16 mouse cellular contexts compared by ENCODE assay signal in genomic region chr7:145176750-145177589, GRCm38 (mm10). TPM values are rescaled to one million over a fixed set of nuclear protein-coding genes. Genes with fewer than 3 reads are reported as not detected.
DNase-seq lines count a peak whose midpoint lies in the region; ATAC-seq and TF ChIP-seq lines count a peak whose summit lies in the region.
"Had no signal": no experiment of that assay in that cellular context is flagged by ENCODE, and none has a peak within 500 bp of the region (broad histone marks: within the 10 kb centered on the region; RNA-seq: fewer than 3 reads in every experiment).

No protein-coding gene starts in this region.

- H3K9me3 ChIP-seq in forebrain, embryonic 11.5 days (ENCODE audit: control insufficient read depth, low read length), result no peaks in the 10 kb centered on the region
- H3K9me3 ChIP-seq in forebrain, embryonic 13.5 days (replicated peaks), result no peaks in the 10 kb centered on the region
- H3K9me3 ChIP-seq in kidney, embryonic 15.5 days (replicated peaks), result no peaks in the 10 kb centered on the region
- no peaks in the 10 kb centered on the region for H3K9me3 ChIP-seq in ES-Bruce4 (replicated peaks; ENCODE audit: control insufficient read depth, insufficient read depth, low read length, poor library complexity, severe bottlenecking)
- no peaks in the 10 kb centered on the region for H3K9me3 ChIP-seq in hindbrain, embryonic 12.5 days (replicated peaks)
- H3K9me3 ChIP-seq: embryonic facial prominence, embryonic 15.5 days; heart, embryonic 12.5 days; liver, embryonic 12.5 days had no signal

- peak overlapping the region; percentile 50; the same call in 1 of the 2 replicates for H3K27ac ChIP-seq in forebrain, embryonic 11.5 days (ENCODE audit: low read depth, low read length)
- H3K27ac ChIP-seq in forebrain, embryonic 13.5 days, result no peak overlapping the region; the same call in 1 of the 2 replicates
- H3K27ac ChIP-seq in kidney, embryonic 15.5 days, result no peak overlapping the region
- no peak overlapping the region for H3K27ac ChIP-seq in ES-Bruce4 (ENCODE audit: insufficient read depth, low read length)
- H3K27ac ChIP-seq in hindbrain, embryonic 12.5 days, result peak overlapping the region; percentile 44; the same call in 1 of the 2 replicates
- H3K27ac ChIP-seq: embryonic facial prominence, embryonic 15.5 days; left cerebral cortex, adult 2 months; liver, embryonic 12.5 days had no signal

- TF ChIP-seq EP300 in ES-Bruce4 (IDR thresholded peaks at IDR 0.05; ENCODE audit: insufficient read depth, low read depth, low read length), result peak; percentile 85

- DNase-seq in forebrain, embryonic 11.5 days (ENCODE audit: low spot score), result no peak
- no peak for DNase-seq in kidney, adult 11 months
- no peak for DNase-seq in liver
- DNase-seq in cerebellum, adult 9-11 months, result no peak
- DNase-seq: adrenal gland, postnatal 14 days; lung, postnatal 36 days had no signal

- 0 out of 2 replicates have a peak, but pooled peaks have one; percentile 25 for ATAC-seq in forebrain, embryonic 11.5 days (replicated peaks; ENCODE audit: low FRiP score)
- no peak for ATAC-seq in forebrain, embryonic 13.5 days
- ATAC-seq in kidney, embryonic 15.5 days (replicated peaks; ENCODE audit: low FRiP score), result 0 out of 2 replicates have a peak, but pooled peaks have one; percentile 41
- 0 out of 2 replicates have a peak, but pooled peaks have one; percentile 23 for ATAC-seq in hindbrain, embryonic 12.5 days (ENCODE audit: low FRiP score)
- ATAC-seq: liver, embryonic 12.5 days; Patski had no signal

- peaks cover 26% of the 10 kb centered on the region for H3K4me1 ChIP-seq in forebrain, embryonic 11.5 days (replicated peaks; ENCODE audit: control insufficient read depth, insufficient read depth, low read length)
- H3K4me1 ChIP-seq in forebrain, embryonic 13.5 days, result peaks cover 52% of the 10 kb centered on the region
- peaks cover 27% of the 10 kb centered on the region for H3K4me1 ChIP-seq in kidney, embryonic 15.5 days
- peaks cover 7% of the 10 kb centered on the region for H3K4me1 ChIP-seq in ES-Bruce4 (ENCODE audit: control insufficient read depth, insufficient read depth, low read length)
- H3K4me1 ChIP-seq in hindbrain, embryonic 12.5 days, result peaks cover 34% of the 10 kb centered on the region
- H3K4me1 ChIP-seq: liver, embryonic 12.5 days had no signal

- TF ChIP-seq POLR2A in ES-Bruce4 (IDR thresholded peaks at IDR 0.05; ENCODE audit: insufficient read depth, low read length), result no peak

- no peak overlapping the region for H3K4me2 ChIP-seq in forebrain, embryonic 11.5 days (ENCODE audit: low read depth, low read length, severe bottlenecking)
- H3K4me2 ChIP-seq in forebrain, embryonic 13.5 days, result no peak overlapping the region
- no peak overlapping the region for H3K4me2 ChIP-seq in kidney, embryonic 15.5 days
- no peak overlapping the region for H3K4me2 ChIP-seq in hindbrain, embryonic 12.5 days (replicated peaks)
- H3K4me2 ChIP-seq: embryonic facial prominence, embryonic 15.5 days; heart, embryonic 12.5 days; liver, embryonic 12.5 days had no signal

- H3K9ac ChIP-seq in forebrain, embryonic 11.5 days (ENCODE audit: low read length), result peak overlapping the region; percentile 33
- H3K9ac ChIP-seq in forebrain, embryonic 13.5 days, result no peak overlapping the region
- H3K9ac ChIP-seq in kidney, embryonic 15.5 days, result no peak overlapping the region
- H3K9ac ChIP-seq in ES-Bruce4 (ENCODE audit: low read depth, poor library complexity, severe bottlenecking), result no peak overlapping the region
- H3K9ac ChIP-seq in hindbrain, embryonic 12.5 days, result 0 out of 2 replicates have a peak overlapping the region, but pooled peaks have one; percentile 8
- H3K9ac ChIP-seq: embryonic facial prominence, embryonic 15.5 days; heart, embryonic 12.5 days; liver, embryonic 12.5 days had no signal

- no peaks in the 10 kb centered on the region for H3K36me3 ChIP-seq in forebrain, embryonic 11.5 days (ENCODE audit: control insufficient read depth, insufficient read depth, low read length)
- no peaks in the 10 kb centered on the region for H3K36me3 ChIP-seq in forebrain, embryonic 13.5 days (ENCODE audit: poor library complexity, severe bottlenecking)
- no peaks in the 10 kb centered on the region for H3K36me3 ChIP-seq in kidney, embryonic 15.5 days
- H3K36me3 ChIP-seq in ES-Bruce4 (ENCODE audit: control insufficient read depth, insufficient read depth, low read length, poor library complexity, severe bottlenecking), result no peaks in the 10 kb centered on the region
- no peaks in the 10 kb centered on the region for H3K36me3 ChIP-seq in hindbrain, embryonic 12.5 days
- H3K36me3 ChIP-seq: embryonic facial prominence, embryonic 15.5 days; heart, embryonic 12.5 days; liver, embryonic 12.5 days had no signal

- H3K4me3 ChIP-seq in forebrain, embryonic 11.5 days (ENCODE audit: low read depth, low read length), result no peak overlapping the region
- H3K4me3 ChIP-seq in forebrain, embryonic 13.5 days, result no peak overlapping the region
- no peak overlapping the region for H3K4me3 ChIP-seq in kidney, embryonic 15.5 days (replicated peaks)
- no peak overlapping the region for H3K4me3 ChIP-seq in ES-Bruce4 (ENCODE audit: low read depth, low read length)
- H3K4me3 ChIP-seq in hindbrain, embryonic 12.5 days, result no peak overlapping the region
- H3K4me3 ChIP-seq: embryonic facial prominence, embryonic 15.5 days; heart, embryonic 12.5 days; left cerebral cortex, adult 2 months; liver, embryonic 12.5 days; myocyte had no signal

- 34% methylated on average over 15 of the region's 15 CpGs for WGBS in forebrain, embryonic 11.5 days
- 27% methylated on average over 15 of the region's 15 CpGs for WGBS in forebrain, embryonic 13.5 days
- 42% methylated on average over 15 of the region's 15 CpGs for WGBS in kidney, embryonic 15.5 days
- WGBS in hindbrain, embryonic 12.5 days, result 37% methylated on average over 15 of the region's 15 CpGs

- no peaks in the 10 kb centered on the region for H3K27me3 ChIP-seq in forebrain, embryonic 11.5 days (ENCODE audit: control insufficient read depth, insufficient read depth, low read length)
- no peaks in the 10 kb centered on the region for H3K27me3 ChIP-seq in forebrain, embryonic 13.5 days
- H3K27me3 ChIP-seq in kidney, embryonic 15.5 days, result no peaks in the 10 kb centered on the region
- no peaks in the 10 kb centered on the region for H3K27me3 ChIP-seq in ES-Bruce4 (ENCODE audit: control insufficient read depth, insufficient read depth, low read length, poor library complexity, severe bottlenecking)
- peaks cover 5% of the 10 kb centered on the region for H3K27me3 ChIP-seq in hindbrain, embryonic 12.5 days
- H3K27me3 ChIP-seq: heart, embryonic 12.5 days; Patski had no signal

- TF ChIP-seq CTCF in ES-Bruce4 (IDR thresholded peaks at IDR 0.05; ENCODE audit: low read depth, low read length), result no peak

RNA-seq across cellular contexts. Expression of gene 1810010D01Rik, which starts 30.9 kb away (rescaled TPM):
- polyA plus RNA-seq in forebrain, embryonic 11.5 days (2014; fragmentation: Nextera tagmentation; extraction: Ambion mirVana), result 0.21 TPM in 1 of 2 replicates, not detected in the other
- polyA plus RNA-seq in forebrain, embryonic 13.5 days (2015; fragmentation: Nextera tagmentation; extraction: Ambion mirVana), result 0.28 and 0.49 TPM in 2 replicates
- polyA plus RNA-seq in kidney, embryonic 15.5 days (2015; fragmentation: Nextera tagmentation; extraction: Ambion mirVana), result 0.56 TPM in 1 of 2 replicates, not detected in the other
- polyA plus RNA-seq in ES-Bruce4 (2011; ENCODE audit: insufficient read depth, insufficient read length, low read depth, missing spikeins), result 0.91 and 4.5 TPM in 2 replicates
- polyA plus RNA-seq in hindbrain, embryonic 12.5 days (2016; fragmentation: Nextera tagmentation; extraction: Ambion mirVana), result 0.35 TPM in 1 of 2 replicates, not detected in the other
- polyA plus RNA-seq: myocyte, Patski had no signal

Comparison
In these comparisons a context has a peak if more than half of its experiments do, and no peak if none do; other contexts are left out.
1. H3K27ac ChIP-seq: peak in forebrain, embryonic 11.5 days (single experiment) and hindbrain, embryonic 12.5 days (single experiment); none in forebrain, embryonic 13.5 days (single experiment), kidney, embryonic 15.5 days (single experiment) and ES-Bruce4 (single experiment).
2. H3K9ac ChIP-seq: peak in forebrain, embryonic 11.5 days (single experiment) and hindbrain, embryonic 12.5 days (single experiment); none in forebrain, embryonic 13.5 days (single experiment), kidney, embryonic 15.5 days (single experiment) and ES-Bruce4 (single experiment).